Mouse (Mus musculus) forebrain, embryonic 15.5 days (tissue): Measurements from ENCODE around the gene Foxb1. TPM values are rescaled to one million over a fixed set of nuclear protein-coding genes. Genes with fewer than 3 reads are reported as not detected.
A peak's percentile ranks its signal among the peaks of the same experiment; 100 is the strongest.

Source experiments
- ATAC-seq: fragments of 200-750 bp; cut with Nextera tagmentation; replicated peaks from 2 replicates; pipeline ENCODE4 v1.8.0; 2017; ENCODE audit warnings: mild to moderate bottlenecking, moderate TSS enrichment, moderate library complexity
- H3K27ac ChIP-seq: fragments of 300-500 bp; sonication (generic); replicated peaks from 2 replicates; pipeline ENCODE4 v1.5.1; 2015; ENCODE audit warnings: mild to moderate bottlenecking, inconsistent platforms
- H3K27me3 ChIP-seq: fragments of 300-500 bp; sonication (generic); 2 replicates; pipeline ENCODE4 v1.6.1; 2015; ENCODE audit warnings: inconsistent platforms
- H3K36me3 ChIP-seq: fragments of 300-500 bp; sonication (generic); 2 replicates; pipeline ENCODE4 v1.6.1; 2015; ENCODE audit warnings: mild to moderate bottlenecking, inconsistent platforms
- H3K4me1 ChIP-seq: fragments of 300-500 bp; sonication (generic); 2 replicates; pipeline ENCODE4 v1.6.1; 2015; ENCODE audit warnings: inconsistent platforms
- H3K4me2 ChIP-seq: fragments of 300-500 bp; sonication (generic); replicated peaks from 2 replicates; pipeline ENCODE4 v1.6.1; 2015; ENCODE audit warnings: mild to moderate bottlenecking, inconsistent platforms
- H3K4me3 ChIP-seq: fragments of 300-500 bp; sonication (generic); 2 replicates; pipeline ENCODE4 v1.5.1; 2015; ENCODE audit warnings: mild to moderate bottlenecking, inconsistent platforms
- H3K9ac ChIP-seq: fragments of 300-500 bp; sonication (generic); replicated peaks from 2 replicates; pipeline ENCODE4 v1.6.1; 2015; ENCODE audit warnings: mild to moderate bottlenecking, inconsistent platforms
- H3K9me3 ChIP-seq: fragments of 300-500 bp; sonication (generic); 2 replicates; pipeline ENCODE4 v1.6.1; 2016; ENCODE audit warnings: inconsistent platforms
- WGBS: fragments of 180-500 bp; shearing (Covaris S2); methylation state at CpG from one replicate; pipeline ENCODE4 v1.1.7; 2015; ENCODE audit warnings: mixed read lengths; 5-methylcytosine and 5-hydroxymethylcytosine counted together
- polyA plus RNA-seq: library from polyadenylated mRNA; unstranded; fragments of >200 nt; fragmentation: Nextera tagmentation; extraction: Ambion mirVana; gene quantifications from 2 replicates; pipeline ENCODE4 v1.2.1, GENCODE M21; 2015

The Foxb1 gene
- polyA plus RNA-seq, 1 experiment from 2014 or later: 0.98 TPM

DNA sequence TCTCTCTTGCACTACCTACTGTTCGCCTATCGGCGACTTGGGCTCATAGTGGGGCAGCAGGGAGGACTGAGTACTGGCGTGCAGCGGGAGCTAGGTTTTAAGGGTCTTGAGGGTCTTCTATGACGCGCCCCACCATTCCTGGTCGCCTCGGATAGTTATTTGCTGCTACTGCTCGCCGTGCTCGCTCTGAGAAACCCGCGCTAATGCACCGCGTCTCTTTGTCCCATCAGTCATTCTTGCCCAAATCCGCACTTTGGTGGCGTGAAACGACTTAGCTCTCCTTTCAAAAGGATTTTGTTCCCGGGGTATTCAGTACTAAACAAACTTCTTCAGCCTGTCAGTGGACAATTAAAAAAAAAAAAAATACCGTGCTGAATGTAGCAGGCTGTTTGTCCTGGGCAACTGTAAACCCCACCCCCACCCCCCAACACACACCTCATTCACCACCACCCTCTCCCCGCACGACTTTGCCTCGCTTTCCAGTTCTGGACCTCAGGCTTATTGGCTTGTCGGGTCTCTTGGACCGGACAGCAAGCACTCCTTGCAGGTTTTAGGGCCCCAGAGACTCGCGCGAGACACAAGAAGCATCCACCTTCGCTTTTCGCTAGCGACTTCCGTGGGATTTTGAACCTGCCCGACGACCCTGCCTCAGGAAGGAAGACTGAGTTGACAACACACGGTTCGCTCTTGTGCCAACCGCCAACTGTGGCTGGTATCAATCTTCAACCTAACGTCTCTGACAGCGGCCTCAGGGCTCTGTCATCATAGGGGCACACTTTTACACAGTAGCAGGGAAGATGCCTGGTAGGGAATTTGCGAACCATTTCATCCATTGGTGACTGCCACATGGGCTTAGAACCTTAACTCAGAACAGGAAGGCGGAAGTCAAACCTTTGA lies 4.1 kb upstream of the Foxb1 start:
- ATAC-seq: no peak
- peaks cover 25% of the 10 kb centered on the region for H3K4me1 ChIP-seq
- H3K9me3 ChIP-seq: no peaks in the 10 kb centered on the region
- peaks cover 95% of the 10 kb centered on the region for H3K27me3 ChIP-seq
- no peaks in the 10 kb centered on the region for H3K36me3 ChIP-seq
- H3K4me3 ChIP-seq: no peak overlapping the region
- no peak overlapping the region for H3K9ac ChIP-seq
- 1% methylated on average over 42 of the region's 42 CpGs for WGBS
- H3K4me2 ChIP-seq: no peak overlapping the region
- H3K27ac ChIP-seq: no peak overlapping the region

DNA sequence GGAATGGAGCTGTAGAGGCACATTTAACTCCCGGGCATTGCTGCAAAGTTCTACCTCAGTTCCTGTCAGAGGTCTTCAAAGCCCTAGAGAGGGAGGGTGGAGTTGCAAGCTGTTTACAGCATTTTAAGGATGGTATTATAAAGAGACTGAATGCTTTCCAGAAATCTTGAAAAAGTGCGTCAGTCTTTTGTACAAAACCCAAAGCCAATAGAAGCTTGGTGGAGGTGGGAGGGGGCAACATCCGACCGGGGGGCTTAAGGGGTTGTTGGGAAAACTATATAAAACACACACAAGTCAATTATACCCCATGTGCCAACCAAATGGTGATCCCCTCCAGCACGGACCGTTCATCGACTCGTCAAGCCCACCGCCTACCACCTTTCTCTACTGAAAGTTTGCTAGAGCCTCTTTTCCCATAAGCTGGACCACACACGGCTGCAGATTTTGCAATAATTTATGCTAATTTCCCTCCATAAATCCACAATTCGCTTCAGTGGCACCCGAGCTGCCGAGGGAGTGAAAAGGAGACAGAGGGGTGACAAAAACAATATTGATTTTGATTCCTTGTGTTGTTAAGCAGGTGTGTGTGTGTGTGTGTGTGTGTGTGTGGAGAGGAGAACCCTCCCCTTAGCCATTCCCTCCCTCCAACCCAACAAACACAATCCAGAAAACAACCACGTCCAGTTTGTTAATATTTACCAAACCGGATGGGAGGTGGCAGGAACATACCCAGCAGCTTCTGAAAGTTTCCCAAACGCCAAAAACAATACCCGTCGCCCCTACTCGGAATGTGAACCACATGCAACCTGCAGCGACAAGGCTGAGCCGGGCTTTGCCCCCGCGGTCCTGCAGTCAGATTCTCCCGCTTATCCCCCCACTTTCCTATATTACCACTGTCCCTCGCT lies 3.2 kb upstream of the Foxb1 start:
- Histone ChIP-seq H3K4me3 (no peak overlapping the region), H3K9me3 (no peaks in the 10 kb centered on the region), H3K27ac (no peak overlapping the region), H3K4me2 (no peak overlapping the region), H3K27me3 (peaks cover 95% of the 10 kb centered on the region), H3K36me3 (no peaks in the 10 kb centered on the region), H3K9ac (no peak overlapping the region), H3K4me1 (peaks cover 19% of the 10 kb centered on the region)
- ATAC-seq: no peak
- whole genome bisulfite sequencing: under 1% methylated on average over 25 of the region's 25 CpGs

- ATAC-seq: no peak
- H3K9ac ChIP-seq: no peak overlapping the region
- WGBS: under 1% methylated on average over 14 of the region's 14 CpGs
- H3K36me3 ChIP-seq: no peaks in the 10 kb centered on the region
- H3K27ac ChIP-seq: no peak overlapping the region
- no peak overlapping the region for H3K4me3 ChIP-seq
- no peak overlapping the region for H3K4me2 ChIP-seq
- peaks cover 94% of the 10 kb centered on the region for H3K27me3 ChIP-seq
- H3K4me1 ChIP-seq: peaks cover 21% of the 10 kb centered on the region
- no peaks in the 10 kb centered on the region for H3K9me3 ChIP-seq
Measured at GRCm38 (mm10) chr9:69762703-69763102, 2.0 kb upstream of the Foxb1 start.

- Histone ChIP-seq H3K4me1 (peaks cover 21% of the 10 kb centered on the region), H3K9ac (no peak overlapping the region), H3K27ac (no peak overlapping the region), H3K4me3 (no peak overlapping the region), H3K27me3 (peaks cover 93% of the 10 kb centered on the region), H3K9me3 (no peaks in the 10 kb centered on the region), H3K36me3 (no peaks in the 10 kb centered on the region), H3K4me2 (no peak overlapping the region)
- under 1% methylated on average over 12 of the region's 12 CpGs for WGBS
- no peak for ATAC-seq
Measured at GRCm38 (mm10) chr9:69762221-69762620, 1.5 kb upstream of the Foxb1 start.

- Histone ChIP-seq H3K4me2 (no peak overlapping the region), H3K27ac (no peak overlapping the region), H3K9me3 (no peaks in the 10 kb centered on the region), H3K4me1 (peaks cover 21% of the 10 kb centered on the region), H3K9ac (no peak overlapping the region), H3K27me3 (peaks cover 94% of the 10 kb centered on the region), H3K36me3 (no peaks in the 10 kb centered on the region), H3K4me3 (no peak overlapping the region)
- WGBS: under 1% methylated on average over 10 of the region's 10 CpGs
- ATAC-seq: no peak
Measured at GRCm38 (mm10) chr9:69761569-69761968, 829 bp upstream of the Foxb1 start.

DNA sequence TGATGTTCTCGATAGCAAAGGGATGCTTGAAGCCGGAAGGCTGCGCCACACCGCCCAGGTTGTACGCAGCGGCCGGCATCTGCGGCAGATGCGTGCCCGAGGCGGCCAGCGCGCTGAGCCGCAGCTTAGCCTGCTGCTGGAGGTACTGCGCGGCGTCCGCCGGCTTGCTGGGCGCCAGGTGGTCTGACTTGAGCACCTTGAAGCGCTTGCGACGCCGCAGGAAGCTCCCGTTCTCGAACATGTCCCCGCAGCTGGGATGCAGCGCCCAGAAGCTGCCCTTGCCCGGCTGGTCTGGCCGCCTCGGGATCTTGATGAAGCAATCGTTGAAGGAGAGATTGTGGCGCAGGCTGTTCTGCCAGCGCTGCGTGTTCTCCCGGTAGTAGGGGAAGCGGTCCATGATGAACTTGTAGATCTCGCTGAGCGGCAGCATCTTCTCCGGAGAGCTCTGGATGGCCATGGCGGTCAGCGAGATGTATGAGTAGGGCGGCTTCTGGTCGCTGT lies 969 bp downstream of the Foxb1 start:
- H3K27me3 ChIP-seq: peaks cover 95% of the 10 kb centered on the region
- peak overlapping the region; percentile 11 for H3K4me3 ChIP-seq
- H3K4me2 ChIP-seq: 0 out of 2 replicates have a peak overlapping the region, but pooled peaks have one; percentile 16
- no peaks in the 10 kb centered on the region for H3K36me3 ChIP-seq
- no peak overlapping the region for H3K9ac ChIP-seq
- WGBS: under 1% methylated on average over 44 of the region's 44 CpGs
- no peak overlapping the region for H3K27ac ChIP-seq
- peaks cover 21% of the 10 kb centered on the region for H3K4me1 ChIP-seq
- H3K9me3 ChIP-seq: no peaks in the 10 kb centered on the region
- ATAC-seq: no peak

- no peak overlapping the region for H3K27ac ChIP-seq
- 0 out of 2 replicates have a peak overlapping the region, but pooled peaks have one; percentile 16 for H3K4me2 ChIP-seq
- ATAC-seq: no peak
- H3K4me1 ChIP-seq: peaks cover 19% of the 10 kb centered on the region
- H3K9me3 ChIP-seq: no peaks in the 10 kb centered on the region
- WGBS: under 1% methylated on average over 42 of the region's 42 CpGs
- H3K9ac ChIP-seq: no peak overlapping the region
- H3K36me3 ChIP-seq: no peaks in the 10 kb centered on the region
- peak overlapping the region; percentile 11; the same call in 1 of the 2 replicates for H3K4me3 ChIP-seq
- H3K27me3 ChIP-seq: peaks cover 96% of the 10 kb centered on the region
Measured at GRCm38 (mm10) chr9:69758946-69759615, 1.7 kb downstream of the Foxb1 start.

DNA sequence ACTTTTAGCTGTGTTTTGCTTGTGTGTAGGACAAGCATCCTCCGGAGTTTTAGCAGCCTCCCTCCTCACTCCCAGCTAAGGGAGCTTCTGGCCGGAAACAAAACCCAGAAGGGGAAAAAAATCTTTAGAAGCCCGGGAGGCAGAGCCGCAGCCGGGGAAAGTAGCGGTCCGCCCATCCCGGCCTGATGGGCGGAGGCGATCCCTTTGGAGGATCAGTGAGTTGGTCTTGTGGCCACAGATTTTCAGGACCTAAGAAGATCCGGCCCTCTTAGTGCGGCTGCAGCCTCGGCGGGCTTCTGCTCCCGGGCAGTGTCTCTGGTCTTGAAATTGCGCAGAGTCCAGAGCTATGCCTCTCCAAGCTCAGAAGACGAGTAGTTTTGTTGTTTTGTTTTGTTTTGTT lies 2.2 kb downstream of the Foxb1 start:
- peaks cover 19% of the 10 kb centered on the region for H3K4me1 ChIP-seq
- no peak overlapping the region for H3K4me3 ChIP-seq
- peaks cover 96% of the 10 kb centered on the region for H3K27me3 ChIP-seq
- H3K36me3 ChIP-seq: no peaks in the 10 kb centered on the region
- no peak overlapping the region for H3K27ac ChIP-seq
- no peak for ATAC-seq
- H3K4me2 ChIP-seq: no peak overlapping the region
- no peaks in the 10 kb centered on the region for H3K9me3 ChIP-seq
- WGBS: under 1% methylated on average over 17 of the region's 17 CpGs
- H3K9ac ChIP-seq: no peak overlapping the region

DNA sequence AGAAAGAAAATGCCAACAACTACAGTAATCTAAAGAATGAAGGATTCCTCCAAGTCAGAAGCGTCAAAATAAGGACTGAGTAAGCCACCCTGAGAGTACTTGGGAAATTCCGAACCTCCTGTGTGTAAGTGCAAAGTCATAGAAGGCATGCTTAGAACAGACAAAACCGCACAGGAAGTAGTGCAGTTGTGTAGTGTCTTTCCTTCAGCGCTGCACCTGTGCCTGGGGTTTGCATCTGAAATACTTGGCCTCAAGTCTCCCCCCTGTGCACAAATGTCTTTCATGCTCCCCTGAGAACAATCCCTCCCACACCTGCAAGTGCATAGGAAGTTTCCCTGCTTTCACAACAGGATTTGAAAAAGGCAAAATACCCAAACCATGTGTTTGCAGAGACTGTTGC lies 3.5 kb downstream of the Foxb1 start:
- no peaks in the 10 kb centered on the region for H3K36me3 ChIP-seq
- H3K4me1 ChIP-seq: peaks cover 14% of the 10 kb centered on the region
- H3K27me3 ChIP-seq: peaks cover 98% of the 10 kb centered on the region
- no peaks in the 10 kb centered on the region for H3K9me3 ChIP-seq
- 3% methylated on average over 4 of the region's 4 CpGs for WGBS
- no peak overlapping the region for H3K4me2 ChIP-seq
- no peak overlapping the region for H3K4me3 ChIP-seq
- H3K9ac ChIP-seq: no peak overlapping the region
- ATAC-seq: no peak
- H3K27ac ChIP-seq: no peak overlapping the region

GRCm38 (mm10) chr9:69756456-69756855 lies 4.3 kb downstream of the Foxb1 start:
- Histone ChIP-seq H3K9ac (no peak overlapping the region), H3K9me3 (no peaks in the 10 kb centered on the region), H3K27me3 (peaks cover 97% of the 10 kb centered on the region), H3K27ac (no peak overlapping the region), H3K4me2 (no peak overlapping the region), H3K4me1 (peaks cover 14% of the 10 kb centered on the region), H3K4me3 (no peak overlapping the region), H3K36me3 (no peaks in the 10 kb centered on the region)
- no peak for ATAC-seq
- WGBS: 5% methylated on average over 3 of the region's 3 CpGs

GRCm38 (mm10) chr9:69756041-69756440 lies 4.7 kb downstream of the Foxb1 start:
- 6% methylated on average over 7 of the region's 7 CpGs for WGBS
- Histone ChIP-seq H3K4me2 (no peak overlapping the region), H3K4me3 (no peak overlapping the region), H3K9me3 (no peaks in the 10 kb centered on the region), H3K27ac (no peak overlapping the region), H3K9ac (no peak overlapping the region), H3K36me3 (no peaks in the 10 kb centered on the region), H3K4me1 (peaks cover 14% of the 10 kb centered on the region), H3K27me3 (peaks cover 96% of the 10 kb centered on the region)
- ATAC-seq: no peak
